Mouse (Mus musculus) layer of hippocampus, adult 8-10 months (tissue): Measurements from ENCODE around the gene Nme3. TPM values are rescaled to one million over a fixed set of nuclear protein-coding genes. Genes with fewer than 3 reads are reported as not detected.

Experiments
- DNase-seq, 2 experiments: peaks; one replicate each; pipeline ENCODE4 v3.0.0; 2022; ENCODE audit warnings: low spot score in 2 of 2
- total RNA-seq, 4 experiments: library from RNA; stranded (reverse); gene quantifications; 2 replicates each; pipeline ENCODE4 v1.2.4; 2022

The Nme3 gene
- total RNA-seq, 4 experiments from 2014 or later: 50.9 to 64.2 (median 51.9) TPM

GRCm38 (mm10) chr17:24878531-24878930, 17.8 kb upstream of the Nme3 start:
- DNase-seq: no peak

GRCm38 (mm10) chr17:24881738-24882440, 14.4 kb upstream of the Nme3 start:
- no peak for DNase-seq

GRCm38 (mm10) chr17:24884391-24884790, 11.9 kb upstream of the Nme3 start:
- no peak for DNase-seq

- DNase-seq: no peak
Observed at GRCm38 (mm10) chr17:24885356-24886133, 10.8 kb upstream of the Nme3 start.

- DNase-seq: peak; percentile 99 to 100
Observed at GRCm38 (mm10) chr17:24886134-24886931, 10.0 kb upstream of the Nme3 start, which contains the start of the genes Nubp2 and Spsb3. Gene Nubp2, minus strand, starts transcription at chr17:24886349. Gene Spsb3, plus strand, starts transcription at chr17:24886643.

- no peak for DNase-seq
Observed at GRCm38 (mm10) chr17:24886932-24887271, 9.4 kb upstream of the Nme3 start.

GRCm38 (mm10) chr17:24887291-24888080, 8.8 kb upstream of the Nme3 start:
- DNase-seq: no peak

GRCm38 (mm10) chr17:24888862-24889261, 7.4 kb upstream of the Nme3 start:
- DNase-seq: no peak

GRCm38 (mm10) chr17:24890151-24891092, 5.9 kb upstream of the Nme3 start:
- DNase-seq: no peak

- DNase-seq: peak in 1 of 2 experiments; percentile 31
Observed at GRCm38 (mm10) chr17:24891321-24891720, 5.0 kb upstream of the Nme3 start.

GRCm38 (mm10) chr17:24892785-24893184, 3.5 kb upstream of the Nme3 start:
- no peak for DNase-seq

GRCm38 (mm10) chr17:24893276-24893675, 3.0 kb upstream of the Nme3 start:
- no peak for DNase-seq

GRCm38 (mm10) chr17:24894061-24894994, 2.0 kb upstream of the Nme3 start:
- peak in 1 of 2 experiments; percentile 2 for DNase-seq

- peak in 1 of 2 experiments; percentile 78 for DNase-seq
Observed at GRCm38 (mm10) chr17:24894995-24895547, 1.2 kb upstream of the Nme3 start, which contains the start of the genes Eme2 and Mrps34. Gene Eme2, minus strand, starts transcription at chr17:24895087. Gene Mrps34, plus strand, starts transcription at chr17:24895116.

- no peak for DNase-seq
Observed at GRCm38 (mm10) chr17:24895571-24896240, 594 bp upstream of the Nme3 start.

- no peak for DNase-seq
Observed at GRCm38 (mm10) chr17:24896993-24897269, 631 bp downstream of the Nme3 start.

GRCm38 (mm10) chr17:24897600-24897999, 1.3 kb downstream of the Nme3 start:
- no peak for DNase-seq
